Mouse (Mus musculus): Measurements from ENCODE around the gene Duxbl2. TPM values are rescaled to one million over a fixed set of nuclear protein-coding genes. Genes with fewer than 3 reads are reported as not detected.
"Not testable (repeated sequence)": the region's sequence is repeated elsewhere in the genome, so short reads cannot be mapped to it uniquely, and the experiment has no call there.

Duxbl2 gene
- total RNA-seq (2014; fragmentation: Nextera tagmentation) (not detected in 2 replicates), total RNA-seq (2017) (not detected in 2 replicates), polyA plus RNA-seq (2012) (not detected in 2 replicates)

DNA sequence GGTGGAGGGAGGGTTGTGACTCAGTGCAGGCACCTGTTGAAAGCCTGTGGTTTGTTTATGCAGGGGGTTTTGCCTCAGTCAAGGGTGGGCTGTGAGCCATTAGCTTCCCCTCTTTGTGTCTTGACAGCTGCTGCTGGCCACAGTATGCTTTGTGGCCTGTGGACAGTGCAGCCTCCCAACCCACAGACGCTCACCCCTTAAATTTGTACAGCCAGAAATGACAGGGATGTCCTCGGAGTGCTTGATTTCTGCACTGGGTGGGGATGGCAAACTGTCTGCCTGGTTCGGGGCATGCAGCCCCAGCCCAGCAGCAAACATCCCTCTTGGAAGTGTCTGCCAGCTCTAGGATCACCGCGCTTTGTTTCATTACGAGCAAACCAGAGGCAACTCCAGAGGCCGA lies at the start of gene Duxbl2:
TSS of gene Duxbl2 (plus strand) at position 200 of the 400 bp plus-strand sequence.
- H3K9me3 ChIP-seq (replicated peaks); H3K36me3 ChIP-seq (replicated peaks); H3K4me3 ChIP-seq (ENCODE audit: low read depth, low read length); H3K4me1 ChIP-seq (ENCODE audit: insufficient read depth, low read depth, low read length); DNase-seq (ENCODE audit: low spot score); H3K27me3 ChIP-seq (ENCODE audit: insufficient read depth, low read length); ATAC-seq (ENCODE audit: extremely low read depth, insufficient number of reproducible peaks, low FRiP score, poor library complexity, severe bottlenecking): not testable (repeated sequence)

DNA sequence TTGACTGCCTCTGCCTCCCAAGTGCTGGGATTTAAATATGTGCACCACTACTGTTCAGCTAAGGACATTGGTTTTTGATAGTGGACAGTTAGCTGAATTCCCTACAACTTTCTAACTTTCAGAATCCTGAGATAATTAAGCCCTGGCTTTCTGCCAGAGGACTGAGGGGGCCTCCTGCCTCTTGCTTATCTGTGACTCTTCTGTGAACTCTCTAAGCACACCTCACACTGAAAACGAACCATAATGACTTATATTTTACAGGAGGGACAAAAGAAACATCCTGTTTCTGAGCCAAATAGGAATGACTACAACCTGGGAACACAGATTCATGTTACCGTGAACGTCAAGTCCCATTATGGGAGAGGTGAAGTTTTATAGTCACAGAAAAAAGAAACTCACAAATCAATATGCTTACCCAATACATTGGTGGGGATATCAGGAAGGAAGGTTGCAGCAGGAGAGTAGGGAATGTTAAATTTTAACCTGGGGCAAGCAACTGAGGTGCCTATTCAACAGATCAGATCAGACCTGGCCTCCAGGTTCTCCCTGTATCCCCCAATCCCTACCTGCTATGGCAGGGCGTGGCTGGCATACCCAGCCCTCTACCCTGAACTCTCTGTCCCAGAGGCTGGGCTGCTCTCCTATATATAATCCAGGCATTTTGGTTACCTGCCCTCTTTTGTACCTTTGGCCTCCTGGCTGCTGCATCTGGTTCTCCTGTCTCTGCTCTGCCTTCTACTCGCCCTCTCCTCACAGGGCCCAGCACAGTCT lies 41.3 kb upstream of the Duxbl2 start:
- DNase-seq (ENCODE audit: low spot score): not testable (repeated sequence)

DNA sequence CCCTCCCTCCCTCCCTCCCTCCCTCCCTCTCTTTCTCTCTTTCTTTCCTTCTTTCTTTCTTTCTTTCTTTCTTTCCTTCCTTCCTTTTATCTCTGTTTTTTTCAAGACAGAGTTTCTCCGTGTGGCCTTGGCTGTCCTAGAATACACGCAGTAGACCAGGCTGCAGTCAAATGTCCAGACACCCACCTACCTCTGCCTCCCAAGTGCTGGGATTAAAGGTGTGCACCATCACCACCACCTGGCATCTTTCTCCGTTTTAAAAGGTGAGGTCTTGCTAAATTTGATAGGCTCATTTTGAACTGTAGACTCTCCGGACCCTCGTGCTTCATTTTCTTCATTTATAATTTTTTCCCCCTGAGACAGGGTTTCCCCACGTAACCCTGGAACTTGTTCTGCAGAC lies 36.9 kb upstream of the Duxbl2 start, which contains the start of gene Cphx2:
TSS of gene Cphx2 (plus strand) at position 301 of the 400 bp plus-strand sequence.
- ATAC-seq (ENCODE audit: extremely low read depth, insufficient number of reproducible peaks, low FRiP score, poor library complexity, severe bottlenecking); H3K4me1 ChIP-seq (ENCODE audit: insufficient read depth, low read depth, low read length); H3K4me3 ChIP-seq (ENCODE audit: low read depth, low read length); H3K36me3 ChIP-seq (replicated peaks); H3K9me3 ChIP-seq (replicated peaks); H3K27me3 ChIP-seq (ENCODE audit: insufficient read depth, low read length); DNase-seq (ENCODE audit: low spot score): not testable (repeated sequence)

More for the DNA sequence above, 41.3 kb upstream of the Duxbl2 start:
- not testable (repeated sequence) for H3K9me3 ChIP-seq (replicated peaks); H3K27me3 ChIP-seq (ENCODE audit: insufficient read depth, low read length); H3K36me3 ChIP-seq (replicated peaks); H3K4me3 ChIP-seq (ENCODE audit: low read depth, low read length); ATAC-seq (ENCODE audit: extremely low read depth, insufficient number of reproducible peaks, low FRiP score, poor library complexity, severe bottlenecking); H3K4me1 ChIP-seq (ENCODE audit: insufficient read depth, low read depth, low read length)

DNA sequence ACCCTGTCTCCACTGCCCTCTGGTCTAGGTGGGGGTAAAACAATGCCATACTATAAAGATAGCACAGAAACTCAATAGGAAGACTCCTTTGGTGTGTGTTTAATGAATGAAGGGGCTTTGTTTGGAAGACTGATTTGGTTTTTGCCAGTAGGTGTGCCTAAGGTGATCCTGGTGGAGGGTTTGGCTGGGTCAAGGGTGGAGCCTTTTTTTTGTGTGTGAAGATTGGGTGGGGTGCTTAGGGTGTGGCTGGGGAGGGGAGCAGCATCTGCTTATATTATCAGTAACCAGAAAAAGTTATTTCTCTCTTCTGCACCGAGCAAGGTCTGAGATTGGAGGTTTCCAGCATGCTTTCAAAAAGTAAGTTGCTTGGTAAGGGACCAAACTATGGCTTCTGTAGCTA lies 36.2 kb upstream of the Duxbl2 start, which contains the start of gene Cphx3:
TSS of gene Cphx3 (plus strand) at position 301 of the 400 bp plus-strand sequence.
- H3K4me1 ChIP-seq (ENCODE audit: insufficient read depth, low read depth, low read length); DNase-seq (ENCODE audit: low spot score); ATAC-seq (ENCODE audit: extremely low read depth, insufficient number of reproducible peaks, low FRiP score, poor library complexity, severe bottlenecking); H3K4me3 ChIP-seq (ENCODE audit: low read depth, low read length); H3K9me3 ChIP-seq (replicated peaks); H3K27me3 ChIP-seq (ENCODE audit: insufficient read depth, low read length); H3K36me3 ChIP-seq (replicated peaks): not testable (repeated sequence)

DNA sequence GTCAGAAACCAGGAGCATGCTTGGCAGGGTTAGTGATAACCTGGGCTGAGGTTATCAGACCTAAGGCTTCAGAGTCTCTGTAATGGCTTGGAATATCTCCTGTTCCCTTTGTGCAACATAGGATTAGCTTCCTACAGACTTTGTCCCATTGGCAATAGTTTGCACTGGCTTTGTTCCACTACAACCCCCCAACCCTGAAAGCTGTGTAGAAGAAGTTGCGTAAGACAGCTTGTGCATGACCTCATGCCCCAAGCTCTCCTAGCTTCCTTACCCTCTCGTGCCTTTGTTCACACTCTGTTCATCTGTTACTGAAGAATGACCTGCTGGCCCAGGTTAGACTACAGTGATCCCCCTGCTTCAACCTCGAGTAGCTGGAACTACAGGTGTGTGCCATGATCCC lies 20.5 kb upstream of the Duxbl2 start:
- H3K4me3 ChIP-seq (ENCODE audit: low read depth, low read length); H3K4me1 ChIP-seq (ENCODE audit: insufficient read depth, low read depth, low read length); H3K36me3 ChIP-seq (replicated peaks); ATAC-seq (ENCODE audit: extremely low read depth, insufficient number of reproducible peaks, low FRiP score, poor library complexity, severe bottlenecking); DNase-seq (ENCODE audit: low spot score); H3K9me3 ChIP-seq (replicated peaks); H3K27me3 ChIP-seq (ENCODE audit: insufficient read depth, low read length): not testable (repeated sequence)

DNA sequence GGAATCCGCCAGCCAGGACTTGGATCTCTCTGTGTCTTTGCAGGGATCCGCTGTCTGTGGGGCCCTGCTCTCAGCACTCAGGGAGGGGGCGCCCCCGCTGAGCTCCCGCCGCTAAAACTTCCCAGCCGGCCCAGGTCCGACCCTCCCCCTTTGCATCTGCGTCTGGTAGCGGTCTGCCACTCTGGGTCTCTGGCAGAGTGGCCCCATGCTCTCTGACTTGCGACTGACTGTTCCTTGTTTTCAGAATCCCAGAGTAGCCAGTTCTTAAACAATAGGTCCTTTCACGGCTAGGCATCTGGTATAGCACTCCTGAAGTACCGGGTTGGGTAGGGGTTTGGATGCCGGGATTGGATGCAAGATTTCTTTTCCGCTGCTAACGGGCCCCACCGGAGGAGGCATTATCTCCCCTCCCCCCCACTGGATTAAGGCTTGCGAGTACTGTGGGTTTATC lies 426 bp downstream of the Duxbl2 start:
- not testable (repeated sequence) for H3K36me3 ChIP-seq (replicated peaks); ATAC-seq (ENCODE audit: extremely low read depth, insufficient number of reproducible peaks, low FRiP score, poor library complexity, severe bottlenecking); H3K9me3 ChIP-seq (replicated peaks); DNase-seq (ENCODE audit: low spot score); H3K27me3 ChIP-seq (ENCODE audit: insufficient read depth, low read length); H3K4me3 ChIP-seq (ENCODE audit: low read depth, low read length); H3K4me1 ChIP-seq (ENCODE audit: insufficient read depth, low read depth, low read length)

DNA sequence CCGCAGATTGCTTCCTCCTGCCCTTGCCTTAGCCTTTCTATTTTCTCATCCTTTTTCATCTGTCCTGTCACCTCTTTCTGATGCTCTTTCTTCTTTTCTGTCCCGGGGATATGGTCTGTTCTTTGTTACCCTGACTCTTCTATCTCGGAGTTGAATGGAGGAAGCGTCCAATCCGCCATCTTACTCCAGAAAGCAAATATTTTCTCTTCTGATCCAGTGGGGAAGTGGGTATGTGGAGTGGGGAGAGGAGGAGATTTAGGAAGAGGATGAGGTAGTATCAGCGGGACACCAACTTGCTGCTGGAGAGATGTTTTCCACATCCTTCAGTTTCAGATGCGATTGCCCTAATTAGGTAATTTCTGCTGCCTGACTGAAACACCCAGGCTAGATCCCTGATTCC lies 946 bp downstream of the Duxbl2 start:
- ATAC-seq (ENCODE audit: extremely low read depth, insufficient number of reproducible peaks, low FRiP score, poor library complexity, severe bottlenecking); DNase-seq (ENCODE audit: low spot score); H3K4me1 ChIP-seq (ENCODE audit: insufficient read depth, low read depth, low read length); H3K36me3 ChIP-seq (replicated peaks); H3K4me3 ChIP-seq (ENCODE audit: low read depth, low read length); H3K9me3 ChIP-seq (replicated peaks); H3K27me3 ChIP-seq (ENCODE audit: insufficient read depth, low read length): not testable (repeated sequence)

DNA sequence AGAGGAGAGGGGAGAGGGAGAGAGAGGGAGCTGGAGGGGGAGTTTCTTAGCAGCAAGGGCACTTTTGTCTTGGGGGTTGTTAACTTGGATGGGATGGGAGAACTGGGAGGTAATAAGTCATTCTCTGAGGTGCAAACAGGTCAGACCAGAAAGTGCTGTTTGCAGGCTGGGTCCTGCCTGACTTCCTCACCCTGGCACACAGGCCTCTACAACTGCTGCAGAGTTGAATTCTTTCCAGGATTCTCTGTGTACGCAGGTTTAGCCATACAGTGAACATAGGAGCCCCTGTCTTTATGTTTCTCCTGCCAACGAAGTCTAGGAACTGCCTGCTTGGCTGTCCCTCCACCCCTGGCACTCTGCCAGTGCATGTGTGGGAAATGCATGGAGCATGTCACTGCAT lies 28.9 kb downstream of the Duxbl2 start:
- not testable (repeated sequence) for H3K4me1 ChIP-seq (ENCODE audit: insufficient read depth, low read depth, low read length); H3K27me3 ChIP-seq (ENCODE audit: insufficient read depth, low read length); DNase-seq (ENCODE audit: low spot score); ATAC-seq (ENCODE audit: extremely low read depth, insufficient number of reproducible peaks, low FRiP score, poor library complexity, severe bottlenecking); H3K9me3 ChIP-seq (replicated peaks); H3K4me3 ChIP-seq (ENCODE audit: low read depth, low read length); H3K36me3 ChIP-seq (replicated peaks)

DNA sequence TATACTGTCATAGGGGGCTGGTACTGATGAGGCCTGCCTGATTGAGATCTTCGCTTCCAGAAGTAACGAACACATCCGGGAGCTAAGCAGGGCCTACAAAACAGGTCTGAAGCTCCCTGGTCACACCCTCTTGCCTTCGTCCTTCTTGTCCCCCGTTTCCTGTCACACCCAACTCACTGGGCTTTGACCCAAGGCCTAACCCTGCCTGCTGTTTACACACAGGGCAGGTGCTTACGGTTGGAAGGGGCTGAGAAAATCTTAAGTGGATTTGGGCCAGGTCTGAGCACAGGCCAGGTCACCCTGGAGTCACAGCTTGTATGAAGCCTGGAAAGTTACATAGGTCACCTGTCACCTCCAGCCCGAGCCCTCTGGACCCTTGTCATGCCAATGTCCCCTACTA lies 37.9 kb downstream of the Duxbl2 start:
- H3K4me1 ChIP-seq (ENCODE audit: insufficient read depth, low read depth, low read length); DNase-seq (ENCODE audit: low spot score); H3K27me3 ChIP-seq (ENCODE audit: insufficient read depth, low read length); H3K4me3 ChIP-seq (ENCODE audit: low read depth, low read length); H3K36me3 ChIP-seq (replicated peaks); ATAC-seq (ENCODE audit: extremely low read depth, insufficient number of reproducible peaks, low FRiP score, poor library complexity, severe bottlenecking); H3K9me3 ChIP-seq (replicated peaks): not testable (repeated sequence)

DNA sequence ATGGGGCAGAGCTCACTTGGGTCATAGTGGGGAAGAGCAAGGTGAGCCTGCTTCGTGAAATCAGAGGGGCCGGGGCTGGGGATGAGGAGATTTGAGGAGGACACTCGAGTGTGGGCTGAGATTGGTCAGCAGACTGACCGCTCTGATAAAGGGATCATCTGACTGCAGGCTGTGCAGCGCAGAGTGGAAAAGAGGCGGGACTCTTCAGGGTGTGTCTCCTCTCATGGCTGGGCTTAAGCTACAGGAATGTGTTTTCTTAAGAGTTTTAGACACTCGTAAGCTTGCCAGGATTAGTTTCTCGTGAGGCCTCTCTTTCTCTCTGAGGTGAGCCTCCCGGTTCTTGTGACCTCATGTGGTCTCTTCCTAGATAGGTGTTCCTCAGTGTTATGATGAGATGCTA lies 43.0 kb downstream of the Duxbl2 start:
- ATAC-seq (ENCODE audit: extremely low read depth, insufficient number of reproducible peaks, low FRiP score, poor library complexity, severe bottlenecking); H3K4me3 ChIP-seq (ENCODE audit: low read depth, low read length); DNase-seq (ENCODE audit: low spot score); H3K27me3 ChIP-seq (ENCODE audit: insufficient read depth, low read length); H3K4me1 ChIP-seq (ENCODE audit: insufficient read depth, low read depth, low read length); H3K9me3 ChIP-seq (replicated peaks); H3K36me3 ChIP-seq (replicated peaks): not testable (repeated sequence)

DNA sequence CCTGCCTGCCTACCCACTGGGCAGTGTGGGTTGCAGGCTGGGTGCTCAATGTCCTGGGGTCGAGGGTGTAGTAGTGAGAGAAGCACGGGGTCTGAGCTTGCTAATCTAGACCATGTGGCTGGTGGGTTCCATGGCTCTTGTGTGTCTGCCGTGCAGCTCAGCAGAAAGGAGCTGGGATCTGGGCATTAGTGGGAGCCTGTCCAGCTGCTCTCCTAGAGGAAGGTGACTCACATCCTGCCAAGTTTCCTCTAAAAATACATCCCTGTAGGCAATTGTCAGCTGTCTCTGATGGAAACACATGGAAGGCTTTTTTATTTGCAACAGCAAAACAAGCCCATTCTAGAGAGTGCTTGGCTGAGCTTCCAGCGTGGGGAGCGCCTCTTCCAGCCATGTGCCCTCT lies 44.3 kb downstream of the Duxbl2 start:
- not testable (repeated sequence) for H3K27me3 ChIP-seq (ENCODE audit: insufficient read depth, low read length); H3K4me1 ChIP-seq (ENCODE audit: insufficient read depth, low read depth, low read length); DNase-seq (ENCODE audit: low spot score); ATAC-seq (ENCODE audit: extremely low read depth, insufficient number of reproducible peaks, low FRiP score, poor library complexity, severe bottlenecking); H3K36me3 ChIP-seq (replicated peaks); H3K9me3 ChIP-seq (replicated peaks); H3K4me3 ChIP-seq (ENCODE audit: low read depth, low read length)

DNA sequence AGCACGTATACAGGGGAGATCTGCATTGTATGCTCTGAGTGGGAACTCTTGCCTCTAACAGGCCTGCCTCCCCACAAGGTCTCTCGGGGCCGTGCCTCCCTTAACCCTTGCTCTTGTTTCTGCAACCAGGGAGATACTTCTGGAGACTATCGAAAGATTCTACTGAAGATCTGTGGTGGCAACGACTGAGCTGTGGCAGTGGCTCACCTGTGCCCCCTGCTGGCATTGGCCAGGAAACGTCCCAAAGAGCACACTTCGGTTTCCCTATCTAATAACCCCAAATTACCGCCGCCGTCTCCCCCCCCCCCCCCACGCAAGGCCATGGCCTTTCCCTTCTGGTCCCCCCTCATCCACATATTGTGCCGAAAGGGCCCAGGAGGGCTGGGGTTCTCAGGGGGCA lies 47.1 kb downstream of the Duxbl2 start:
- H3K27me3 ChIP-seq (ENCODE audit: insufficient read depth, low read length); H3K4me1 ChIP-seq (ENCODE audit: insufficient read depth, low read depth, low read length); DNase-seq (ENCODE audit: low spot score); ATAC-seq (ENCODE audit: extremely low read depth, insufficient number of reproducible peaks, low FRiP score, poor library complexity, severe bottlenecking); H3K9me3 ChIP-seq (replicated peaks); H3K4me3 ChIP-seq (ENCODE audit: low read depth, low read length); H3K36me3 ChIP-seq (replicated peaks): not testable (repeated sequence)
